Mouse (Mus musculus) cerebellum, postnatal 25 days (tissue): Measurements from ENCODE around the gene Gad1.
A peak's percentile ranks its signal among the peaks of the same experiment; 100 is the strongest.

ENCODE experiments used
- DNase-seq, 2 experiments: peaks; one replicate each; pipeline ENCODE4 v3.0.0; 2021; ENCODE audit warnings: mixed read lengths in 2 of 2

Gad1 gene

GRCm38 (mm10) chr2:70565651-70566602, 13.1 kb downstream of the Gad1 start:
- DNase-seq, result no peak

DNA sequence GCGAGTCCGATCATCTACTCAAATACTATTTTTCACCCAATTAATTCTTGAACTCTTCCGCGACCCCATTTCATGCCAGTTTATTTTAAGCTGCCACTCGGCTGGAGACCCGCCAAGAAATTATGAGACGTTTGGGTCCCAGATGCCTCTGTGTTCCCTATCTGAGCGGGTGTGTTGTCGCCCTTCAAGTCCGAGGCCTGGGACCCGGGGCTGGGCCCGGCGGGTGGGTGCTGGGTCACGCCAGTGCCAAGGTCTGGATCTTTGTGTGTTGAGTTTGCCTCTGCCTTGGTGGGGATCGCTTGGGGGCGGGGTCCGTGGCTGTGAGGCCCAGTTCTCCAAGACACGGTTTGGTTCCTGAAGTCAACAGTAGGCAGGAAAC, 13.7 kb downstream of the Gad1 start:
- DNase-seq, result peak in 1 of 2 experiments; percentile 34

- peak; percentile 59 to 73 for DNase-seq
Observed at GRCm38 (mm10) chr2:70567071-70567681, 14.3 kb downstream of the Gad1 start.

GRCm38 (mm10) chr2:70567682-70568077, 14.8 kb downstream of the Gad1 start:
- no peak for DNase-seq

DNA sequence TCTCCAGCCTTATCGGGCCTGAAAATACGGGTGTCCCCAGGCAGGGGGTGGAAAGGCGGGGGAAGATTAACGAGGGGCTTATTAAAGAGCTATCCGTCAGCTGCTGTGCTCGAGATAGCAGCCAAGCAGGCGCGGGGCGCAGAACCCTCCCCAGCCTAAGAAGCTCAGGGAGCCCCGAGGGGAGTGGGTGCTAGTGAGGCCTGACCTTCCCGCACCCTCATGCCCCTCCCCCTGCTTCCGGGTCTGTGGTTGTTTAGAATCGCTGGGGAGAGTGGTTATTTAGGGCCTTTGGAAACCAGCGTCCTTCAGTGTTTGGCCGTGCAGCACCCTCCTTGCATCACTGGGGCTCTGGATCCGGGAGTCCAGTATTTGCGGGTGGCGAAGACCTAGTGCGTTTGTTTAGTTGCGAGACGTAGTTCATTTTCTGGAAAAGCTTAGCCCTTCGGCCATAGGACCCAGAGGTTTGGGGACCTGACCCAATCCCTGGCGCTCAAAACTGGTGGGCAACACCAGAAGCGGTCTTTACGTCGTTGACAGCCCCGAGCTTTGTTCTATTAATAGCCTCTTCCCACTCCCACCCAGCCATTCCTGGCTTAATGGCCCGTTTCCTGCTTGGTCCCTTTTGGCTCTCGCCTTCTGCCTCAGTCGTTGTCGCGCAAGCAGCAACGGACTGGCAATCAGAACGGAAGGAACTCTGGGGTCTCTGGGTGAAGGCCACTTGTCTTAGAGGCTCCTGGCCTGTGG, 15.5 kb downstream of the Gad1 start:
- DNase-seq, result no peak

- DNase-seq, result no peak
Observed at GRCm38 (mm10) chr2:70571698-70572097, 18.8 kb downstream of the Gad1 start.

- DNase-seq, result no peak
Observed at GRCm38 (mm10) chr2:70572251-70572650, 19.4 kb downstream of the Gad1 start.

GRCm38 (mm10) chr2:70573544-70574210, 20.8 kb downstream of the Gad1 start:
- DNase-seq, result no peak

DNA sequence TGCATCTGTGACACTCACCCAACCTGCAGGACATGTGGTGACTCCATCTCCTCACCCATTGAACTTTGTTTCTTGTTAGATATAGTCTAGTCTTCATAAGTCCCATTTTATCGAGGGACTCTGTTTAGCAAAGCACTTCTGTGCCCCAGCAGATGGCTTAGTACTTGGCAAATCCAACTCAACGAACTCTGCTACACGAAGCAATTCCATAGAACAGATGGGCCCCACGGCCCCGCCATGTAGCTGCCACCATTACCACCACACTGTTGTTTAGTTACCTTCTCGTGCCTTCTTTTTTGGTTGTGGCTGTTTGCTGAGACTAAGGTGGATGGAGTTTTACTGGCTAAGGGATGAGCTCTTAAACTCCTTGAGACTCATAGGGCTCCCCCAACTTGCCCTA, 35.3 kb downstream of the Gad1 start:
- DNase-seq, result no peak

GRCm38 (mm10) chr2:70592432-70592831, 39.6 kb downstream of the Gad1 start:
- no peak for DNase-seq

DNA sequence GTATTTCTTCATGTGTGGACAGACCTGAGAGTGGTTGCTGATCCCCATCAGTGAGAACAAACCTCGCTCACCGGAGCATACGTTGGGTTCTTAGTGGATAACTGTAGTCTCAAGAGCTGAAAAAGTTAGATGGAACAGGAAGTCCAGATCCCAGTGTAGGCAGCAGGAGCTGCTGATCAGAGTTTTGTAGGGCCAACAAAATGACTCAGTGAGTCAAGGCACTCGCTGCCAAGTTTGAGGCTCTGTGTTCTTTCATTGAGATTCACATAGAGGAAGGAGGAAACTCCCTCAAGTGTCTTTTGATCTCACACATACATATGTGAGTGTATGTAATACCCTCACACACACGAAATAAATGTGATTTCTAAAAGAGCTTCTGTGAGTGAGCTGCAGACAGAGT, 40.8 kb downstream of the Gad1 start:
- no peak for DNase-seq

GRCm38 (mm10) chr2:70595896-70596295, 43.0 kb downstream of the Gad1 start:
- no peak for DNase-seq

DNA sequence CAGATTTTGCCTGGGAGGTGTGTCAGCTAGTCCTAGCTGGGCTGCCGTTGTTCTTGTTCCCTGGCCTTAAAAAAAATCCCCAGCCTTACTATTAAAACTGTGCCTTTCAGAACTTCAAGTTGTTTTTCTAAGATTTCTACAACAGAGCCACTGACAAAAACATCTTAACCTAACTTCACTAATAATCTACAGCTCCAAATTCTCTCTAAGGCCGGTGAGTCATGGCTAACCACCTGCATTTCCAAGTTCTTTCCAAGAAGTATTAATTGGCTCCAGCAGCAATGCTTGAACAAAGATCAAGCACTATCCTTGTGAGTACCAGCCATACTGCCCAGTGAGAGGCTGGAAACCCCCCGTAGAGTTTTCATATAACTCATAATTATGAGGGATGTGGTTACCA, 56.9 kb downstream of the Gad1 start:
- DNase-seq, result no peak

GRCm38 (mm10) chr2:70614745-70615351, 62.0 kb downstream of the Gad1 start:
- DNase-seq, result no peak

GRCm38 (mm10) chr2:70616076-70616475, 63.2 kb downstream of the Gad1 start:
- no peak for DNase-seq

- DNase-seq, result no peak
Observed at GRCm38 (mm10) chr2:70616617-70617016, 63.7 kb downstream of the Gad1 start.

- no peak for DNase-seq
Observed at GRCm38 (mm10) chr2:70619232-70619835, 66.5 kb downstream of the Gad1 start.

GRCm38 (mm10) chr2:70620225-70620624, 67.4 kb downstream of the Gad1 start:
- peak; percentile 15 to 61 for DNase-seq

- DNase-seq, result no peak
Observed at GRCm38 (mm10) chr2:70622244-70622643, 69.4 kb downstream of the Gad1 start.

GRCm38 (mm10) chr2:70625761-70626160, 72.9 kb downstream of the Gad1 start:
- no peak for DNase-seq

DNA sequence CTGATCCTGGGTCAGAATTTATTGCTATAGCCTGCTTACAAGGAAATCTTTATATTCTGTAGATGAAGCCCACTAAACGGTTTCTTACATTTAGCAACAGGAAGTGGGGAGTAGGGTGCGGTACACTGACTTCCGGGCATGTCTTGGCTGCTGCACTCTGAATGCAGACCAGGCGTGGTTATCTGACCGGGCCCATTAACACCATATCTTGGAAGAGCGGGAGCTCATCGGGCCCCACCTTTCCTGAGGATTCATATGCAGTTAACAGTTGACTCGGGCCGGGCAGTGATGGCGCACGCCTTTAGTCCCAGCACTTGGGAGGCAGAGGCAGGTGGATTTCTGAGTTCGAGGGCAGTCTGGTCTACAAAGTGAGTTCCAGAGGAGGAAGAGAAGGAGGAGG, 75.5 kb downstream of the Gad1 start:
- DNase-seq, result no peak

GRCm38 (mm10) chr2:70629339-70629761, 76.5 kb downstream of the Gad1 start:
- DNase-seq, result peak in 1 of 2 experiments; percentile 14
